Mouse (Mus musculus) neural tube, embryonic 13.5 days (tissue): ENCODE results near the gene Stk36. TPM values are rescaled to one million over a fixed set of nuclear protein-coding genes. Genes with fewer than 3 reads are reported as not detected.

Experiments
- ATAC-seq: fragments of 200-750 bp; cut with Nextera tagmentation; 2 replicates; pipeline ENCODE4 v1.8.0; 2017; ENCODE audit warnings: low read depth, mild to moderate bottlenecking, moderate TSS enrichment, moderate library complexity
- H3K27ac ChIP-seq: fragments of 300-500 bp; sonication (generic); replicated peaks from 2 replicates; pipeline ENCODE4 v1.5.1; 2015; ENCODE audit warnings: moderate library complexity, mild to moderate bottlenecking, inconsistent platforms
- H3K27me3 ChIP-seq: fragments of 300-500 bp; sonication (generic); 2 replicates; pipeline ENCODE4 v1.6.1; 2015; ENCODE audit warnings: mild to moderate bottlenecking, inconsistent platforms
- H3K36me3 ChIP-seq: fragments of 300-500 bp; sonication (generic); 2 replicates; pipeline ENCODE4 v1.6.1; 2015; ENCODE audit warnings: mild to moderate bottlenecking, inconsistent platforms
- H3K4me1 ChIP-seq: fragments of 300-500 bp; sonication (generic); replicated peaks from 2 replicates; pipeline ENCODE4 v1.6.1; 2015; ENCODE audit warnings: inconsistent platforms
- H3K4me2 ChIP-seq: fragments of 300-500 bp; sonication (generic); 2 replicates; pipeline ENCODE4 v1.6.1; 2015; ENCODE audit warnings: inconsistent platforms, mild to moderate bottlenecking, moderate library complexity
- H3K4me3 ChIP-seq: fragments of 300-500 bp; sonication (generic); 2 replicates; pipeline ENCODE4 v1.5.1; 2015; ENCODE audit warnings: mild to moderate bottlenecking, inconsistent platforms
- H3K9ac ChIP-seq: fragments of 300-500 bp; sonication (generic); 2 replicates; pipeline ENCODE4 v1.6.1; 2015; ENCODE audit warnings: moderate library complexity, mild to moderate bottlenecking, inconsistent platforms
- H3K9me3 ChIP-seq: fragments of 300-500 bp; sonication (generic); 2 replicates; pipeline ENCODE4 v1.6.1; 2016; ENCODE audit warnings: inconsistent platforms
- WGBS: fragments of 180-500 bp; shearing (Covaris S2); methylation state at CpG from one replicate; pipeline ENCODE4 v1.1.7; 2015; 5-methylcytosine and 5-hydroxymethylcytosine counted together
- microRNA-seq: library from miRNA; unstranded; fragments of <30 nt; microRNA quantifications from one replicate; pipeline ENCODE4, GENCODE M21; 2016
- polyA plus RNA-seq: library from polyadenylated mRNA; unstranded; fragments of >200 nt; fragmentation: Nextera tagmentation; extraction: Ambion mirVana; gene quantifications from 2 replicates; pipeline ENCODE4 v1.2.1, GENCODE M21; 2015

Gene Stk36
- polyA plus RNA-seq, 1 experiment from 2014 or later, result 16.5 TPM

DNA sequence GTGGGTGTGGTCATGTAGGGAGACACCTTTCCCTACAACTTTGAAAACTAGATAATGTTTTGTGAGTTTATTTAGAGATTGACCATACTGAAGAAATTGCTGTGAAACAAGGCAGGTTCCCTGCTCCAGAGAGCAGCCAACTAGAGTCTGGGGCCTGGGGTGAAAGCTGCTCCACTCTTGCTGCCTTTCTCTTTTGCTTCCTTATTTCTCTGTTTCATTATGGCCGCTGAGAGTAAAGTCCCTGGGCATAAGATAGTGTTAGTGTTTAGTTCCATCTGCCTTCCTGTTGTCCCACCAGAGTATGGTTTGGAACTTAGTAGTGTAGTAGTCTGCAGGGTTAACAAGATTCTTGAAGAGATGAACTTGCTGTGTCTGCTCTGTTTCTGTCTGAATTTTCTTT, 76.6 kb downstream of the Stk36 start:
- WGBS, result 88% methylated on average over 1 of the region's 1 CpGs
- no peak overlapping the region for H3K4me3 ChIP-seq
- no peak overlapping the region for H3K4me2 ChIP-seq
- ATAC-seq, result no peak
- H3K9ac ChIP-seq, result no peak overlapping the region
- no peak overlapping the region for H3K27ac ChIP-seq
- no peaks in the 10 kb centered on the region for H3K27me3 ChIP-seq
- H3K9me3 ChIP-seq, result no peaks in the 10 kb centered on the region
- peaks cover 47% of the 10 kb centered on the region for H3K36me3 ChIP-seq
- no peaks in the 10 kb centered on the region for H3K4me1 ChIP-seq

Small RNA genes lying within 50 kb of the gene (microRNA-seq; reads per million reads assigned to microRNA genes)
- not detected for gene Gm25035

Other genes starting within 250 kb of the Stk36 start
- 0.73 and 1.1 TPM in 2 replicates for gene Catip, start 239.3 kb upstream of the Stk36 start, polyA plus RNA-seq
- 2.7 and 3.1 TPM in 2 replicates for gene Slc11a1, start 226.2 kb upstream of the Stk36 start, polyA plus RNA-seq
- 22.5 and 27.1 TPM in 2 replicates for gene Ctdsp1, start 209.9 kb upstream of the Stk36 start, polyA plus RNA-seq
- gene Vil1, start 192.1 kb upstream of the Stk36 start, polyA plus RNA-seq, result 0.10 and 0.12 TPM in 2 replicates
- 46.8 and 48.9 TPM in 2 replicates for gene Cnot9, start 95.4 kb upstream of the Stk36 start, polyA plus RNA-seq
- gene Plcd4, start 58.6 kb upstream of the Stk36 start, polyA plus RNA-seq, result 6.5 and 8.7 TPM in 2 replicates
- gene Usp37, start 57.2 kb upstream of the Stk36 start, polyA plus RNA-seq, result 24.1 and 25.0 TPM in 2 replicates
- 6.7 and 7.5 TPM in 2 replicates for gene Zfp142, start 13.2 kb upstream of the Stk36 start, polyA plus RNA-seq
- 21.7 and 22.2 TPM in 2 replicates for gene Bcs1l, start 13.2 kb upstream of the Stk36 start, polyA plus RNA-seq
- 42.7 and 44.6 TPM in 2 replicates for gene Rnf25, start within 50 bp of the Stk36 start, polyA plus RNA-seq
- gene Ttll4, start 60.3 kb downstream of the Stk36 start, polyA plus RNA-seq, result 7.7 and 9.7 TPM in 2 replicates
- gene Cyp27a1, start 112.1 kb downstream of the Stk36 start, polyA plus RNA-seq, result 2.9 and 4.0 TPM in 2 replicates
- 0.39 TPM in 1 of 2 replicates, not detected in the other for gene Prkag3, start 147.8 kb downstream of the Stk36 start, polyA plus RNA-seq
- gene Wnt6, start 170.4 kb downstream of the Stk36 start, polyA plus RNA-seq, result 8.9 and 10.0 TPM in 2 replicates
- 0.13 and 0.15 TPM in 2 replicates for gene Wnt10a, start 190.1 kb downstream of the Stk36 start, polyA plus RNA-seq